Mouse (Mus musculus) limb, embryonic 14.5 days (tissue): ENCODE measurements around the gene Lpgat1. TPM values are rescaled to one million over a fixed set of nuclear protein-coding genes. Genes with fewer than 3 reads are reported as not detected.

Experiments
- ATAC-seq: fragments of 200-750 bp; cut with Nextera tagmentation; 2 replicates; pipeline ENCODE4 v1.8.0; 2017; ENCODE audit warnings: low read depth, moderate number of reproducible peaks, moderate TSS enrichment; ENCODE audit not compliant: low FRiP score
- DNase-seq: peaks from one replicate; pipeline ENCODE4 v3.0.0-alpha.2; 2015; ENCODE audit warnings: low spot score
- H3K27ac ChIP-seq: fragments of 300-500 bp; sonication (generic); replicated peaks from 2 replicates; pipeline ENCODE4 v1.5.1; 2014; ENCODE audit warnings: low read depth, mild to moderate bottlenecking, low read length, moderate library complexity, mixed read lengths
- H3K27me3 ChIP-seq: fragments of 300-500 bp; sonication (generic); 2 replicates; pipeline ENCODE4 v1.6.1; 2014; ENCODE audit warnings: low read length, mixed read lengths; ENCODE audit not compliant: control insufficient read depth, insufficient read depth
- H3K36me3 ChIP-seq: fragments of 300-500 bp; sonication (generic); 2 replicates; pipeline ENCODE4 v1.6.1; 2014; ENCODE audit warnings: mild to moderate bottlenecking, low read length, moderate library complexity, mixed read lengths; ENCODE audit not compliant: control insufficient read depth, insufficient read depth
- H3K4me1 ChIP-seq: fragments of 300-500 bp; sonication (generic); 2 replicates; pipeline ENCODE4 v1.6.1; 2014; ENCODE audit warnings: antibody characterized with exemption, low read length, mixed read lengths; ENCODE audit not compliant: control insufficient read depth, insufficient read depth
- H3K4me2 ChIP-seq: fragments of 300-500 bp; sonication (generic); replicated peaks from 2 replicates; pipeline ENCODE4 v1.6.1; 2014; ENCODE audit warnings: low read depth, mild to moderate bottlenecking, low read length, moderate library complexity; ENCODE audit not compliant: severe bottlenecking
- H3K4me3 ChIP-seq: fragments of 300-500 bp; sonication (generic); replicated peaks from 2 replicates; pipeline ENCODE4 v1.5.1; 2014; ENCODE audit warnings: low read length
- H3K9ac ChIP-seq: fragments of 300-500 bp; sonication (generic); 2 replicates; pipeline ENCODE4 v1.6.1; 2014; ENCODE audit warnings: mild to moderate bottlenecking, low read depth, low read length, moderate library complexity; ENCODE audit not compliant: severe bottlenecking
- H3K9me3 ChIP-seq: fragments of 300-500 bp; sonication (generic); 2 replicates; pipeline ENCODE4 v1.6.1; 2016; ENCODE audit warnings: low read length; ENCODE audit not compliant: control insufficient read depth
- POLR2A ChIP-seq: fragments of 200-500 bp; IDR thresholded peaks from 2 replicates; pipeline ENCODE4 v1.8.0; 2012; ENCODE audit warnings: inconsistent platforms, mild to moderate bottlenecking, moderate library complexity, borderline replicate concordance; ENCODE audit not compliant: insufficient read depth, insufficient read length; ENCODE audit errors: extremely low read depth
- WGBS: fragments of 180-500 bp; shearing (Covaris S2); extraction: QIAGEN DNeasy Blood & Tissue Kit; methylation state at CpG from one replicate; pipeline ENCODE4 v1.1.7; 2014; 5-methylcytosine and 5-hydroxymethylcytosine counted together
- polyA plus RNA-seq, 2 experiments: library from polyadenylated mRNA; depleted of rRNA in 1 of 2; stranded (reverse) in 1 of 2; unstranded in 1 of 2; fragments of >200 nt; fragmentation: Nextera tagmentation in 1 of 2; extraction: Ambion mirVana in 1 of 2; gene quantifications; 2 replicates each; pipeline versions ENCODE4 v1.2.1 to v1.2.3; 2012 to 2014

The Lpgat1 gene
- polyA plus RNA-seq, 2 experiments: 24.7 to 39.9 TPM

- Histone ChIP-seq H3K36me3 (peaks cover 2% of the 10 kb centered on the region; the same call in 1 of the 2 replicates), H3K27ac (no peak overlapping the region), H3K4me1 (peaks cover 5% of the 10 kb centered on the region; the same call in 1 of the 2 replicates), H3K9ac (no peak overlapping the region), H3K4me3 (no peak overlapping the region), H3K9me3 (no peaks in the 10 kb centered on the region), H3K4me2 (no peak overlapping the region), H3K27me3 (no peaks in the 10 kb centered on the region)
- 47% methylated on average over 6 of the region's 6 CpGs for WGBS
- no peak for DNase-seq
- TF ChIP-seq POLR2A: no peak
- no peak for ATAC-seq
These were observed 100.6 kb downstream of the Lpgat1 start for GRCm38 (mm10) chr1:191818145-191818631.

- Histone ChIP-seq H3K27ac (no peak overlapping the region), H3K4me1 (peaks cover 5% of the 10 kb centered on the region; the same call in 1 of the 2 replicates)
- TF ChIP-seq POLR2A: no peak
These were observed 101.4 kb downstream of the Lpgat1 start for GRCm38 (mm10) chr1:191819026-191819425.

GRCm38 (mm10) chr1:191820951-191821325, 103.3 kb downstream of the Lpgat1 start:
- Histone ChIP-seq H3K4me2 (peak overlapping the region; percentile 87), H3K36me3 (peaks cover 20% of the 10 kb centered on the region; the same call in 1 of the 2 replicates), H3K4me1 (peaks cover 5% of the 10 kb centered on the region; the same call in 1 of the 2 replicates), H3K27me3 (no peaks in the 10 kb centered on the region), H3K4me3 (peak overlapping the region; percentile 83), H3K27ac (no peak overlapping the region), H3K9me3 (no peaks in the 10 kb centered on the region), H3K9ac (peak overlapping the region; percentile 38; the same call in 1 of the 2 replicates)
- DNase-seq: no peak
- no peak for TF ChIP-seq POLR2A
- 3% methylated on average over 15 of the region's 15 CpGs for WGBS
- ATAC-seq: peak; percentile 20

More at GRCm38 (mm10) chr1:191819026-191819425, 101.4 kb downstream of the Lpgat1 start:
- Histone ChIP-seq H3K4me3 (no peak overlapping the region), H3K4me2 (no peak overlapping the region), H3K27me3 (no peaks in the 10 kb centered on the region), H3K9me3 (no peaks in the 10 kb centered on the region), H3K36me3 (peaks cover 8% of the 10 kb centered on the region; the same call in 1 of the 2 replicates), H3K9ac (no peak overlapping the region)
- ATAC-seq (no peak), DNase-seq (no peak)

GRCm38 (mm10) chr1:191821326-191822091, 103.9 kb downstream of the Lpgat1 start, which contains the start of gene Nek2:
TSS of gene Nek2 (plus strand) at chr1:191821444.
- H3K9ac ChIP-seq: peak within 1 kb of the TSS; percentile 68
- peak within 1 kb of the TSS; percentile 83 for H3K4me3 ChIP-seq
- TF ChIP-seq POLR2A: peak; percentile 57; the same call in 1 of the 2 replicates
- H3K4me2 ChIP-seq: peak within 1 kb of the TSS; percentile 87
- DNase-seq: peak; percentile 99
- peak; percentile 95 for ATAC-seq
- H3K4me1 ChIP-seq: peaks cover 5% of the 10 kb centered on the region; the same call in 1 of the 2 replicates
- no peaks in the 10 kb centered on the region for H3K27me3 ChIP-seq
- under 1% methylated on average over 78 of the region's 79 CpGs for WGBS
- peak within 1 kb of the TSS; percentile 67; the same call in 1 of the 2 replicates for H3K27ac ChIP-seq
- no peaks in the 10 kb centered on the region for H3K9me3 ChIP-seq
- H3K36me3 ChIP-seq: peaks cover 26% of the 10 kb centered on the region

GRCm38 (mm10) chr1:191829124-191829523, 111.5 kb downstream of the Lpgat1 start:
- Histone ChIP-seq H3K27me3 (no peaks in the 10 kb centered on the region), H3K36me3 (peaks cover 72% of the 10 kb centered on the region), H3K27ac (no peak overlapping the region), H3K4me3 (no peak overlapping the region), H3K4me1 (no peaks in the 10 kb centered on the region), H3K4me2 (no peak overlapping the region), H3K9ac (no peak overlapping the region), H3K9me3 (no peaks in the 10 kb centered on the region)
- 73% methylated on average over 3 of the region's 3 CpGs for WGBS
- no peak for DNase-seq
- no peak for TF ChIP-seq POLR2A
- ATAC-seq: no peak; the same call in 1 of the 2 replicates
